Mouse (Mus musculus): ENCODE measurements around the gene Foxj3. TPM values are rescaled to one million over a fixed set of nuclear protein-coding genes. Genes with fewer than 3 reads are reported as not detected.

The Foxj3 gene
- polyA plus RNA-seq, 1 experiment = 9.3 TPM

GRCm38 (mm10) chr4:119592479-119592878 is 55.7 kb downstream of the Foxj3 start:
- Histone ChIP-seq H3K27me3 (ENCODE audit: control insufficient read depth, insufficient read depth, insufficient read length) (no peaks in the 10 kb centered on the region), H3ac (ENCODE audit: control insufficient read depth, insufficient read length, low read depth) (no peak overlapping the region), H3K79me3 (ENCODE audit: low read depth) (peaks cover 39% of the 10 kb centered on the region), H3K4me3 (ENCODE audit: insufficient read depth, poor library complexity, severe bottlenecking) (no peak overlapping the region), H3K79me2 (ENCODE audit: control insufficient read depth, insufficient read depth) (peaks cover 68% of the 10 kb centered on the region), H3K36me3 (ENCODE audit: control insufficient read depth, insufficient read depth) (peaks cover 17% of the 10 kb centered on the region)
- TF ChIP-seq FOSL1 (IDR thresholded peaks at IDR 0.05; ENCODE audit: insufficient read depth, low read length, poor library complexity, severe bottlenecking) (no peak), CEBPB (IDR thresholded peaks at IDR 0.05; ENCODE audit: low read depth) (no peak), MYOD1 (IDR thresholded peaks at IDR 0.05; ENCODE audit: control insufficient read depth, insufficient read length, low read depth) (no peak), CTCF (IDR thresholded peaks at IDR 0.05; ENCODE audit: control insufficient read depth, insufficient read depth, insufficient read length) (no peak), USF1 (IDR thresholded peaks at IDR 0.05; ENCODE audit: low read depth) (no peak), MYOG (IDR thresholded peaks at IDR 0.05; ENCODE audit: control insufficient read depth, extremely low read depth, insufficient read length) (no peak)

- Histone ChIP-seq H3ac (ENCODE audit: control insufficient read depth, insufficient read length, low read depth) (no peak overlapping the region), H3K79me2 (ENCODE audit: control insufficient read depth, insufficient read depth) (peaks cover 51% of the 10 kb centered on the region), H3K79me3 (ENCODE audit: low read depth) (peaks cover 32% of the 10 kb centered on the region), H3K36me3 (ENCODE audit: control insufficient read depth, insufficient read depth) (peaks cover 8% of the 10 kb centered on the region), H3K27me3 (ENCODE audit: control insufficient read depth, insufficient read depth, insufficient read length) (no peaks in the 10 kb centered on the region), H3K4me3 (ENCODE audit: insufficient read depth, poor library complexity, severe bottlenecking) (no peak overlapping the region)
- TF ChIP-seq FOSL1 (IDR thresholded peaks at IDR 0.05; ENCODE audit: insufficient read depth, low read length, poor library complexity, severe bottlenecking) (no peak), CTCF (IDR thresholded peaks at IDR 0.05; ENCODE audit: control insufficient read depth, insufficient read depth, insufficient read length) (no peak), CEBPB (IDR thresholded peaks at IDR 0.05; ENCODE audit: low read depth) (no peak), USF1 (IDR thresholded peaks at IDR 0.05; ENCODE audit: low read depth) (no peak), MYOD1 (IDR thresholded peaks at IDR 0.05; ENCODE audit: control insufficient read depth, insufficient read length, low read depth) (no peak), MYOG (IDR thresholded peaks at IDR 0.05; ENCODE audit: control insufficient read depth, extremely low read depth, insufficient read length) (no peak), MAX (IDR thresholded peaks at IDR 0.05) (no peak)
These were observed 57.5 kb downstream of the Foxj3 start for GRCm38 (mm10) chr4:119594331-119594730.

- Histone ChIP-seq H3K27me3 (ENCODE audit: control insufficient read depth, insufficient read depth, insufficient read length) (no peaks in the 10 kb centered on the region), H3ac (ENCODE audit: control insufficient read depth, insufficient read length, low read depth) (no peak overlapping the region), H3K36me3 (ENCODE audit: control insufficient read depth, insufficient read depth) (peaks cover 15% of the 10 kb centered on the region), H3K4me3 (ENCODE audit: insufficient read depth, poor library complexity, severe bottlenecking) (no peak overlapping the region), H3K79me2 (ENCODE audit: control insufficient read depth, insufficient read depth) (peaks cover 26% of the 10 kb centered on the region), H3K79me3 (ENCODE audit: low read depth) (peaks cover 14% of the 10 kb centered on the region)
- TF ChIP-seq USF1 (IDR thresholded peaks at IDR 0.05; ENCODE audit: low read depth) (no peak), MYOG (IDR thresholded peaks at IDR 0.05; ENCODE audit: control insufficient read depth, extremely low read depth, insufficient read length) (no peak), MYOD1 (IDR thresholded peaks at IDR 0.05; ENCODE audit: control insufficient read depth, insufficient read length, low read depth) (no peak), CEBPB (IDR thresholded peaks at IDR 0.05; ENCODE audit: low read depth) (no peak), FOSL1 (IDR thresholded peaks at IDR 0.05; ENCODE audit: insufficient read depth, low read length, poor library complexity, severe bottlenecking) (no peak), CTCF (IDR thresholded peaks at IDR 0.05; ENCODE audit: control insufficient read depth, insufficient read depth, insufficient read length) (no peak), MAX (IDR thresholded peaks at IDR 0.05) (no peak)
These were observed 62.8 kb downstream of the Foxj3 start for GRCm38 (mm10) chr4:119599605-119600004.

- Histone ChIP-seq H3K79me3 (ENCODE audit: low read depth) (peaks cover 28% of the 10 kb centered on the region), H3ac (ENCODE audit: control insufficient read depth, insufficient read length, low read depth) (no peak overlapping the region), H3K36me3 (ENCODE audit: control insufficient read depth, insufficient read depth) (peaks cover 10% of the 10 kb centered on the region), H3K27me3 (ENCODE audit: control insufficient read depth, insufficient read depth, insufficient read length) (no peaks in the 10 kb centered on the region), H3K79me2 (ENCODE audit: control insufficient read depth, insufficient read depth) (peaks cover 65% of the 10 kb centered on the region), H3K4me3 (ENCODE audit: insufficient read depth, poor library complexity, severe bottlenecking) (no peak overlapping the region)
- TF ChIP-seq FOSL1 (IDR thresholded peaks at IDR 0.05; ENCODE audit: insufficient read depth, low read length, poor library complexity, severe bottlenecking) (no peak), MYOG (IDR thresholded peaks at IDR 0.05; ENCODE audit: control insufficient read depth, extremely low read depth, insufficient read length) (no peak), MAX (IDR thresholded peaks at IDR 0.05) (no peak), USF1 (IDR thresholded peaks at IDR 0.05; ENCODE audit: low read depth) (no peak), MYOD1 (IDR thresholded peaks at IDR 0.05; ENCODE audit: control insufficient read depth, insufficient read length, low read depth) (no peak), CEBPB (IDR thresholded peaks at IDR 0.05; ENCODE audit: low read depth) (no peak), CTCF (IDR thresholded peaks at IDR 0.05; ENCODE audit: control insufficient read depth, insufficient read depth, insufficient read length) (no peak)
These were observed 72.7 kb downstream of the Foxj3 start for GRCm38 (mm10) chr4:119609488-119609887.

- no peak for TF ChIP-seq MYOD1 (IDR thresholded peaks at IDR 0.05; ENCODE audit: control insufficient read depth, insufficient read length, low read depth)
- TF ChIP-seq CTCF (IDR thresholded peaks at IDR 0.05; ENCODE audit: control insufficient read depth, insufficient read depth, insufficient read length) = no peak
- TF ChIP-seq CEBPB (IDR thresholded peaks at IDR 0.05; ENCODE audit: low read depth) = no peak
- no peak for TF ChIP-seq USF1 (IDR thresholded peaks at IDR 0.05; ENCODE audit: low read depth)
- no peak for TF ChIP-seq FOSL1 (IDR thresholded peaks at IDR 0.05; ENCODE audit: insufficient read depth, low read length, poor library complexity, severe bottlenecking)
- no peak for TF ChIP-seq MAX (IDR thresholded peaks at IDR 0.05)
- Histone ChIP-seq H3ac (ENCODE audit: control insufficient read depth, insufficient read length, low read depth) (no peak overlapping the region), H3K27me3 (ENCODE audit: control insufficient read depth, insufficient read depth, insufficient read length) (no peaks in the 10 kb centered on the region), H3K36me3 (ENCODE audit: control insufficient read depth, insufficient read depth) (peaks cover 25% of the 10 kb centered on the region), H3K4me3 (ENCODE audit: insufficient read depth, poor library complexity, severe bottlenecking) (no peak overlapping the region), H3K79me2 (ENCODE audit: control insufficient read depth, insufficient read depth) (peaks cover 36% of the 10 kb centered on the region), H3K79me3 (ENCODE audit: low read depth) (peaks cover 10% of the 10 kb centered on the region)
These were observed 77.3 kb downstream of the Foxj3 start for GRCm38 (mm10) chr4:119614078-119614477.

GRCm38 (mm10) chr4:119614724-119615123 is 77.9 kb downstream of the Foxj3 start:
- no peaks in the 10 kb centered on the region for H3K27me3 ChIP-seq (ENCODE audit: control insufficient read depth, insufficient read depth, insufficient read length)
- H3K79me2 ChIP-seq (ENCODE audit: control insufficient read depth, insufficient read depth) = peaks cover 30% of the 10 kb centered on the region
- H3K4me3 ChIP-seq (ENCODE audit: insufficient read depth, poor library complexity, severe bottlenecking) = no peak overlapping the region
- H3K79me3 ChIP-seq (ENCODE audit: low read depth) = peaks cover 8% of the 10 kb centered on the region
- TF ChIP-seq CTCF (IDR thresholded peaks at IDR 0.05; ENCODE audit: control insufficient read depth, insufficient read depth, insufficient read length) (no peak), USF1 (IDR thresholded peaks at IDR 0.05; ENCODE audit: low read depth) (no peak), MYOD1 (IDR thresholded peaks at IDR 0.05; ENCODE audit: control insufficient read depth, insufficient read length, low read depth) (no peak), CEBPB (IDR thresholded peaks at IDR 0.05; ENCODE audit: low read depth) (no peak), FOSL1 (IDR thresholded peaks at IDR 0.05; ENCODE audit: insufficient read depth, low read length, poor library complexity, severe bottlenecking) (no peak), MYOG (IDR thresholded peaks at IDR 0.05; ENCODE audit: control insufficient read depth, extremely low read depth, insufficient read length) (no peak), MAX (IDR thresholded peaks at IDR 0.05) (no peak)
- peaks cover 32% of the 10 kb centered on the region for H3K36me3 ChIP-seq (ENCODE audit: control insufficient read depth, insufficient read depth)
- H3ac ChIP-seq (ENCODE audit: control insufficient read depth, insufficient read length, low read depth) = no peak overlapping the region

Data from C2C12 (cell line).